In genomic region chr1:179858780-179859551, GRCm38 (mm10) we compare ENCODE assay signal across 9 mouse cellular contexts. TPM values are rescaled to one million over a fixed set of nuclear protein-coding genes. Genes with fewer than 3 reads are reported as not detected.
DNase-seq lines count a peak whose midpoint lies in the region; ATAC-seq and TF ChIP-seq lines count a peak whose summit lies in the region.
"Had no signal": no experiment of that assay in that cellular context is flagged by ENCODE, and none has a peak within 500 bp of the region (broad histone marks: within the 10 kb centered on the region; RNA-seq: fewer than 3 reads in every experiment).

No protein-coding gene starts in this region.

- no peaks in the 10 kb centered on the region for H3K9me3 ChIP-seq in embryonic facial prominence, embryonic 15.5 days (replicated peaks)
- no peaks in the 10 kb centered on the region for H3K9me3 ChIP-seq in hindbrain, embryonic 14.5 days (ENCODE audit: control insufficient read depth, low read length)
- H3K9me3 ChIP-seq in limb, embryonic 13.5 days = no peaks in the 10 kb centered on the region
- H3K9me3 ChIP-seq: hindbrain, embryonic 15.5 days had no signal

- peak; percentile 37 for DNase-seq in CD4-positive, CD25-positive, alpha-beta regulatory T cell, adult 2 months (ENCODE audit: low read depth, low spot score)
- no peak for DNase-seq in Patski (ENCODE audit: low read depth, low spot score)
- peak; percentile 88 for DNase-seq in hindbrain, embryonic 14.5 days (ENCODE audit: low spot score)
- peak; percentile 33 for DNase-seq in naive thymus-derived CD4-positive, alpha-beta T cell, adult 2 months (ENCODE audit: low read depth)
- no peak for DNase-seq in spleen, postnatal 36 days (ENCODE audit: low spot score in 2 of 2)

- no peak for ATAC-seq in CD4-positive, CD25-positive, alpha-beta regulatory T cell, adult 4 months
- no peak for ATAC-seq in Patski
- peak; percentile 67; the same call in 1 of the 2 replicates for ATAC-seq in embryonic facial prominence, embryonic 15.5 days (ENCODE audit: insufficient number of reproducible peaks, low FRiP score, low TSS enrichment, low read depth)
- ATAC-seq in hindbrain, embryonic 14.5 days (ENCODE audit: low FRiP score) = peak; percentile 66; the same call in 1 of the 2 replicates
- peak; percentile 75 for ATAC-seq in limb, embryonic 13.5 days (ENCODE audit: low FRiP score, low read depth)

- POLR2A ChIA-PET in Patski (lab: Charles Lee) = no interaction called here

- H3K4me2 ChIP-seq in embryonic facial prominence, embryonic 15.5 days (replicated peaks) = no peak overlapping the region
- H3K4me2 ChIP-seq in hindbrain, embryonic 14.5 days (replicated peaks) = no peak overlapping the region
- H3K4me2 ChIP-seq in limb, embryonic 13.5 days (replicated peaks) = no peak overlapping the region
- H3K4me2 ChIP-seq: hindbrain, embryonic 15.5 days had no signal

- TF ChIP-seq CTCF in Patski (IDR thresholded peaks at IDR 0.05) = peak; percentile 81

- H3K4me1 ChIP-seq in embryonic facial prominence, embryonic 15.5 days = no peaks in the 10 kb centered on the region
- H3K4me1 ChIP-seq in hindbrain, embryonic 14.5 days (replicated peaks; ENCODE audit: control insufficient read depth, insufficient read depth, low read length) = no peaks in the 10 kb centered on the region
- H3K4me1 ChIP-seq in limb, embryonic 13.5 days = peaks cover 5% of the 10 kb centered on the region
- H3K4me1 ChIP-seq: hindbrain, embryonic 15.5 days had no signal

- CTCF ChIA-PET in Patski (lab: Charles Lee) = interaction anchor here (0.7 to 1.7 kb wide), 5 partner anchors 28 to 320 kb away, joined by 3 to 11 read pairs (median 3); no protein-coding TSS in a partner anchor

- no peaks in the 10 kb centered on the region for H3K36me3 ChIP-seq in embryonic facial prominence, embryonic 15.5 days
- no peaks in the 10 kb centered on the region for H3K36me3 ChIP-seq in hindbrain, embryonic 14.5 days (replicated peaks; ENCODE audit: control insufficient read depth, insufficient read depth)
- no peaks in the 10 kb centered on the region for H3K36me3 ChIP-seq in limb, embryonic 13.5 days
- H3K36me3 ChIP-seq: hindbrain, embryonic 15.5 days had no signal

- in situ Hi-C loops in Patski (cut with MboI; ENCODE audit: low pct_unique_long_range_greater_than_20kb) = loop anchor here (5.0 kb wide), 2 partner anchors 263 to 358 kb away; no protein-coding TSS in a partner anchor

- no peak overlapping the region for H3K27ac ChIP-seq in embryonic facial prominence, embryonic 15.5 days (replicated peaks)
- H3K27ac ChIP-seq in hindbrain, embryonic 14.5 days = no peak overlapping the region
- H3K27ac ChIP-seq in limb, embryonic 13.5 days = no peak overlapping the region
- H3K27ac ChIP-seq: hindbrain, embryonic 15.5 days had no signal

- H3K4me3 ChIP-seq in embryonic facial prominence, embryonic 15.5 days (replicated peaks) = no peak overlapping the region
- no peak overlapping the region for H3K4me3 ChIP-seq in hindbrain, embryonic 14.5 days (replicated peaks; ENCODE audit: low read length)
- no peak overlapping the region for H3K4me3 ChIP-seq in limb, embryonic 13.5 days
- H3K4me3 ChIP-seq: hindbrain, embryonic 15.5 days had no signal

- H3K27me3 ChIP-seq in Patski = no peaks in the 10 kb centered on the region
- no peaks in the 10 kb centered on the region for H3K27me3 ChIP-seq in embryonic facial prominence, embryonic 15.5 days
- no peaks in the 10 kb centered on the region for H3K27me3 ChIP-seq in hindbrain, embryonic 14.5 days (ENCODE audit: control insufficient read depth, insufficient read depth, low read length)
- no peaks in the 10 kb centered on the region for H3K27me3 ChIP-seq in limb, embryonic 13.5 days
- H3K27me3 ChIP-seq: hindbrain, embryonic 15.5 days had no signal

- no peak overlapping the region for H3K9ac ChIP-seq in embryonic facial prominence, embryonic 15.5 days
- no peak overlapping the region for H3K9ac ChIP-seq in hindbrain, embryonic 14.5 days
- H3K9ac ChIP-seq in limb, embryonic 13.5 days = no peak overlapping the region
- H3K9ac ChIP-seq: hindbrain, embryonic 15.5 days had no signal

- WGBS in embryonic facial prominence, embryonic 15.5 days = 40% methylated on average over 14 of the region's 14 CpGs
- 46% methylated on average over 14 of the region's 14 CpGs for WGBS in hindbrain, embryonic 14.5 days
- WGBS in limb, embryonic 13.5 days = 46% methylated on average over 14 of the region's 14 CpGs

RNA-seq across cellular contexts. Expression of gene Ahctf1, which starts 55.5 kb away (rescaled TPM):
- 10 to 100 TPM; 24.3 to 25.5 TPM for polyA plus RNA-seq in CD4-positive, CD25-positive, alpha-beta regulatory T cell, adult 4 months (2017; shearing (Covaris generic))
- polyA plus RNA-seq in Patski (2021) = 33.5 TPM
- polyA plus RNA-seq in embryonic facial prominence, embryonic 15.5 days (2015; fragmentation: Nextera tagmentation; extraction: Ambion mirVana) = 20.7 and 21.7 TPM in 2 replicates
- polyA plus RNA-seq in hindbrain, embryonic 14.5 days (2014; fragmentation: Nextera tagmentation; extraction: Ambion mirVana) = 17.5 and 19.2 TPM in 2 replicates
- 25.8 and 27.5 TPM in 2 replicates for polyA plus RNA-seq in limb, embryonic 13.5 days (2015; fragmentation: Nextera tagmentation; extraction: Ambion mirVana)

RNA-seq across cellular contexts. Expression of gene Gm10518, which starts 55.8 kb away (rescaled TPM):
- not detected for polyA plus RNA-seq in CD4-positive, CD25-positive, alpha-beta regulatory T cell, adult 4 months (2017; shearing (Covaris generic))
- 0.35 TPM for polyA plus RNA-seq in Patski (2021)
- 0.24 TPM in 1 of 2 replicates, not detected in the other for polyA plus RNA-seq in embryonic facial prominence, embryonic 15.5 days (2015; fragmentation: Nextera tagmentation; extraction: Ambion mirVana)
- 0.27 TPM in 1 of 2 replicates, not detected in the other for polyA plus RNA-seq in hindbrain, embryonic 14.5 days (2014; fragmentation: Nextera tagmentation; extraction: Ambion mirVana)
- polyA plus RNA-seq in limb, embryonic 13.5 days (2015; fragmentation: Nextera tagmentation; extraction: Ambion mirVana) = 0.13 TPM in 1 of 2 replicates, not detected in the other

Comparison
In these comparisons a context has a peak if more than half of its experiments do, and no peak if none do; other contexts are left out.
1. DNase-seq: peak in CD4-positive, CD25-positive, alpha-beta regulatory T cell, adult 2 months (single experiment), hindbrain, embryonic 14.5 days (single experiment) and naive thymus-derived CD4-positive, alpha-beta T cell, adult 2 months (single experiment); none in Patski (single experiment) and spleen, postnatal 36 days (0 of 2).
2. ATAC-seq: peak in embryonic facial prominence, embryonic 15.5 days (single experiment), hindbrain, embryonic 14.5 days (single experiment) and limb, embryonic 13.5 days (single experiment); none in CD4-positive, CD25-positive, alpha-beta regulatory T cell, adult 4 months (single experiment) and Patski (single experiment).